Mouse (Mus musculus) spleen, postnatal 36 days (tissue): Measurements from ENCODE around the gene Zfp36l3.
"Not testable (repeated sequence)": the region's sequence is repeated elsewhere in the genome, so short reads cannot be mapped to it uniquely, and the experiment has no call there.

Source experiments
- DNase-seq, 2 experiments: peaks; one replicate each; pipeline ENCODE4 v3.0.0; 2022; ENCODE audit warnings: low spot score in 2 of 2, mixed read lengths in 1 of 2

The Zfp36l3 gene

DNA sequence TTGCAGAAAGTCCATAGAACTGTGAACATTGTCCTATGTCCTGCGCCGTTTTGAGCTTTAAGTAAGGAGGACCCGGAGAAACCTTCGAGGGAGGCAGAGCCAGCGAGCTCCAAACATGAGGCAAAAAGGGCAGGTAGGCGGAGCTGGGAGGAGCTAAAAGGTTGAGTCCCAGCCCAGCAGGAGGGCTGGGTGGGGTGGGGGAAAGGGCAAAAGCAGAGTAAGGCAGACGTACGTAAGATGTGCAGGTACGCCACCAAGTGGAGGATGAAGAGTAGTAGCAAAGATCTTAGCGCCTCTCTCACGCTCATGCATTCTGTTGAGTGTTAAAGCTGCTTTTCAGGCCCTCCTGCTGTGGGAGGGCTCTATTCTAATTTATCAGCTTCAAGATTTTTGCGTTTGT lies at the start of gene Zfp36l3:
Gene Zfp36l3 (minus strand): TSS at position 119 of the 400 bp plus-strand sequence.
- no peak for DNase-seq

- DNase-seq = no peak
Measured at GRCm38 (mm10) chrX:53799074-53799473, 22.9 kb upstream of the Zfp36l3 start.

DNA sequence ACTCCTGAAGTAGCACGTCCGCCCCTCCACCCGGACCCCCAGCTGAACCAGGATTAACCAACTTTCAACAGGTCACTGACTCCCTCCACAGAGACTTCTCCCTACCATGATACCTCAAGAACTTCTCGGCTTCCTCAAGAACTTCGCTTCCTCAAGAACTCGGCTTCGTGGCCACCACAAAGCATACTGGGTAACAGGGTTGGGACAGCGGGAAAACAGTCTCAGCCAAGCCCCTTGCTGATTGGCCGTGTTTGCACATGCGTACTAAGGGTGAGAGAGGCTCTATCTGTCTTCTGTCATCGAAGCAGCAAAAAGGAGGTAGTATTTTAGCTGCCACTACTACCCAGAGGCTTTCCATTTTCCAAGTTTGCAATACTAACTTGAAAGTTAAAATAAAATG lies 21.3 kb upstream of the Zfp36l3 start, which contains the start of gene Xlr:
Gene Xlr (minus strand): TSS at position 188 of the 400 bp plus-strand sequence.
- not testable (repeated sequence) for DNase-seq

GRCm38 (mm10) chrX:53757736-53758135 lies 18.5 kb downstream of the Zfp36l3 start, which contains the start of gene 1700013H16Rik:
TSS of gene 1700013H16Rik (minus strand) at chrX:53757831.
- DNase-seq = no peak

DNA sequence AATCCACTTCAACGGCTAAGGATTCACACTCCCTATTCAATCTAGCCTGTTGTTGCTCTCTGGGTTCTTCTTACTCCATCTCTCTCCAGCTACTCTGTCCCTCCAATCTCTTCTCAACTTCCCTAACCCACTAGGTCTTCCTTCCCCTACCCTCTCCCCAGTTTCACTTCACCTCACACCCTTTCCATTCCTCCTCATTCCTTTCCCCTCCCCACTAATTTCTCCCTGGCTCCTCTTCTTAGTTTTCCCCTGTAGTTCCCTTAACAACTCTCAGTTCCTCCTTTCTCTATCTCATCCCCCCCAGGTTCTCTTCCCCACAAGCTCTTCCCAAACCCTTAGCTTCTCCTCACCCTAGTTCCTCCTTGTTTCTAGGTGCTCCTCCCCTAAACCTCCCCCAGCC lies 23.3 kb downstream of the Zfp36l3 start:
- no peak for DNase-seq

GRCm38 (mm10) chrX:53728967-53729366 lies 47.2 kb downstream of the Zfp36l3 start:
- no peak for DNase-seq

DNA sequence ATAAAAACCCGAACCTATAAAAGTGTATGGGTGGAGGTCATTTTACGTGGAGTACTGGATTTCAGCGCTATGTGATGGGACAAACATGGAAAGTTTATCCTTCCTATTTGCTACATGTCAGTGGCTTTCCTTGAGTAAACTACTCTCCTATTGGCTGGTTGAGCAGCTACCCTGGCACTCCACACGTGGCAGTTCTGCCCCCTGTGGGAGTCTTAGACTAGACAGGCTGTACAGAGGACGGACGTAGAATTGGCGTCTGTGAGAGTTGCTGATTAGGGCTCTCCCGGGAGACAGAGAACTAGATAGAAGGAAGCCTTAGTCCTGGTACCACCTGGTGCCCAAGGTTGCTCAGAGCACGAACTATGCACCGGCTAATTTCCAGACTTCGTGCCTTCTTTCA lies 51.6 kb downstream of the Zfp36l3 start, which contains the start of gene 4930502E18Rik:
Gene 4930502E18Rik (plus strand): TSS at position 231 of the 400 bp plus-strand sequence.
- DNase-seq = no peak
